Mouse (Mus musculus) embryonic facial prominence, embryonic 14.5 days (tissue): ENCODE results near the gene Hecw2. TPM values are rescaled to one million over a fixed set of nuclear protein-coding genes. Genes with fewer than 3 reads are reported as not detected.
A peak's percentile ranks its signal among the peaks of the same experiment; 100 is the strongest.

Source experiments
- ATAC-seq: fragments of 200-750 bp; cut with Nextera tagmentation; 2 replicates; pipeline ENCODE4 v1.8.0; 2017; ENCODE audit warnings: low read depth, moderate number of reproducible peaks, moderate TSS enrichment
- DNase-seq: peaks from one replicate; pipeline ENCODE4 v3.0.0-alpha.2; 2015; ENCODE audit warnings: low spot score
- H3K27ac ChIP-seq: fragments of 300-500 bp; sonication (generic); replicated peaks from 2 replicates; pipeline ENCODE4 v1.5.1; 2014; ENCODE audit warnings: low read depth, mild to moderate bottlenecking, low read length, moderate library complexity
- H3K27me3 ChIP-seq: fragments of 300-500 bp; sonication (generic); replicated peaks from 2 replicates; pipeline ENCODE4 v1.6.1; 2014; ENCODE audit warnings: low read length; ENCODE audit not compliant: control insufficient read depth, insufficient read depth
- H3K36me3 ChIP-seq: fragments of 300-500 bp; sonication (generic); 2 replicates; pipeline ENCODE4 v1.6.1; 2014; ENCODE audit warnings: low read length, mixed read lengths; ENCODE audit not compliant: control insufficient read depth, insufficient read depth
- H3K4me1 ChIP-seq: fragments of 300-500 bp; sonication (generic); 2 replicates; pipeline ENCODE4 v1.6.1; 2014; ENCODE audit warnings: antibody characterized with exemption, low read length; ENCODE audit not compliant: control insufficient read depth, insufficient read depth
- H3K4me2 ChIP-seq: fragments of 300-500 bp; sonication (generic); 2 replicates; pipeline ENCODE4 v1.6.1; 2014; ENCODE audit warnings: low read depth, mild to moderate bottlenecking, low read length, moderate library complexity, mixed read lengths
- H3K4me3 ChIP-seq: fragments of 300-500 bp; sonication (generic); 2 replicates; pipeline ENCODE4 v1.5.1; 2014; ENCODE audit warnings: low read depth, mild to moderate bottlenecking, low read length
- H3K9ac ChIP-seq: fragments of 300-500 bp; sonication (generic); 2 replicates; pipeline ENCODE4 v1.6.1; 2014; ENCODE audit warnings: low read depth, mild to moderate bottlenecking, low read length, moderate library complexity, mixed read lengths
- H3K9me3 ChIP-seq: fragments of 300-500 bp; sonication (generic); 2 replicates; pipeline ENCODE4 v1.6.1; 2016; ENCODE audit warnings: low read length; ENCODE audit not compliant: control insufficient read depth
- WGBS: fragments of 180-500 bp; shearing (Covaris S2); extraction: QIAGEN DNeasy Blood & Tissue Kit; methylation state at CpG from one replicate; pipeline ENCODE4 v1.1.7; 2014; 5-methylcytosine and 5-hydroxymethylcytosine counted together
- polyA plus RNA-seq: library from polyadenylated mRNA; unstranded; fragments of >200 nt; fragmentation: Nextera tagmentation; extraction: Ambion mirVana; gene quantifications from 2 replicates; pipeline ENCODE4 v1.2.1, GENCODE M21; 2014

Hecw2 gene
- polyA plus RNA-seq, 1 experiment from 2014 or later = 4.8 TPM

DNA sequence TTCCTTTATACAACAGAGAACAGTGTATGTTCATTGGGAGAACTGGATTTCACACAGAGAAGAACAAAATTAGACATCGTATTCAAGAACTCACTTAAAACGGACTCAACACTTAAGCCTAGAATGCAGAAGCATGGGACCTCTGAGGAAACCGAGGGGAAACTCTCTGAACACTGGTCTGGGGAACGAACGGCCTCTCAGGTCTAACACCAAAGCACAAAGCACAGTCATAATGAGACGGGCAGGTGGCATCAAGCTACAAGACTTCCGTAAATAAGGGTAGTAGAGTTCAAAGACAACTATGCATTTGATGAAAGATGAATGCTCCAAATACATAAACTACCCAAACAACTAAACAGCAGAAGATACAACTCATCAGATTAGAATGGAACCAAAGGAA lies 15.8 kb downstream of the Hecw2 start:
- Histone ChIP-seq H3K4me3 (no peak overlapping the region), H3K36me3 (no peaks in the 10 kb centered on the region), H3K9me3 (no peaks in the 10 kb centered on the region), H3K4me2 (no peak overlapping the region), H3K9ac (no peak overlapping the region), H3K27ac (no peak overlapping the region), H3K4me1 (0 out of 2 replicates have a peak, but pooled peaks cover 2% of the 10 kb centered on the region), H3K27me3 (no peaks in the 10 kb centered on the region)
- DNase-seq (no peak), ATAC-seq (no peak)
- 90% methylated on average over 7 of the region's 7 CpGs for WGBS

DNA sequence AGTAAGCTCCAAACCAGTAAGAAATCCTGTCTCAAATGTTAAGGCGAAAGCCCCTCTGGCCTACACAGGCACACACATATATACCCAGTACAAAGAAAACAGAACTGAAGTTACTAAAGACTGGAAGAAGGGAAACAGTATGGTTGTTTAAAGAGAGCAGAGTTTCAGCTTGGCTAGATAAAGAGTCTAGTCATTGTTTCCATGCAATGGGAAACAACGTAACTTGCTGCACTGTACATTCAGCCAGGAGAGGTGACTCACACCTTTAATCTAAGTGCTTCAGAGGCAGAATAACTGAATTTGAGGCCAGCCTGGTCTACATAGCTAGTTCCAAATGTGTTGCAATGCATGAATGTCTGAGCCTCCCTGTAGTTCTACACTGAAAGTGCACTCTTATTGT lies 18.4 kb downstream of the Hecw2 start:
- Histone ChIP-seq H3K9me3 (no peaks in the 10 kb centered on the region), H3K4me2 (no peak overlapping the region), H3K27me3 (no peaks in the 10 kb centered on the region), H3K36me3 (no peaks in the 10 kb centered on the region), H3K9ac (no peak overlapping the region), H3K4me3 (no peak overlapping the region), H3K4me1 (no peaks in the 10 kb centered on the region), H3K27ac (no peak overlapping the region)
- 93% methylated on average over 2 of the region's 2 CpGs for WGBS
- DNase-seq (no peak), ATAC-seq (no peak)

DNA sequence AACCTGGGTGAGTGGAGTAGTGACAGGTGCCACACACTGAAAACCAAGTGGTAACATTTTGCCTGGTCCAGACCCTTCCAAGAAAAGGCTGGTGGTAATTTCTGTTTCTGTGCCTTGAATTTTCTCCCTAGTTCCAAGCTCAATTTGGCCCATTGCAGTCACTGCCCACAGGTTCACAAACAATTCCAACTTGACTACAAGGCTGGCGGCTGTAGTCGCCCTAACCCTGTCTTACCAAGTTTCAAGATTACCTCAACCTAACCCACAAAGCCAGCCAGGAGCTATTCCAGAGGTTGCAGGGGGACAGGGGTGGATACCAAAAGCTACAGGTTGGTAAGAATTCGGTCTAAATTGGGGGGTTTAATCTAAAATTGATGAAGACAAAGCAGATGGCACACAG lies 27.0 kb downstream of the Hecw2 start:
- no peak overlapping the region for H3K27ac ChIP-seq
- no peaks in the 10 kb centered on the region for H3K36me3 ChIP-seq
- H3K4me3 ChIP-seq = no peak overlapping the region
- 94% methylated on average over 3 of the region's 3 CpGs for WGBS
- ATAC-seq (no peak), DNase-seq (no peak)
- no peak overlapping the region for H3K9ac ChIP-seq
- H3K4me1 ChIP-seq = no peaks in the 10 kb centered on the region
- no peaks in the 10 kb centered on the region for H3K9me3 ChIP-seq
- H3K27me3 ChIP-seq = no peaks in the 10 kb centered on the region
- no peak overlapping the region for H3K4me2 ChIP-seq

DNA sequence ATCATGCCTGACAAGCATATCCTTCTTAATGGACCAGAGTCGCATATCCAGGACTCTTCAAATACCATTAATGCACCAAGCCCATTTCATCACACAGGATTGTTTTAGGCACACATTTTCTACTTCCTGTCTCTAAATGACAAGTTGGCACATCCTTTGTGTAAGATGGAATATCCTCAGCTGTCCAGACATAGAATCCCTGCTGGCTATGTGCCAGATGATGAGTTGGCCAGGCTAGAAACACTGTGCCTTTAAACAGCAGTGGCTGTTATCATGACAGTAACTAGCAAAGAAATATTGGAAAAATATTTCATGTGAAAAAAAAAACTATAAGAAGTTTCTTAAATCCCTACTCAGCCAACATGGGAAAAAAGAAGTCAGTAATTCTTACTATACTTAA lies 35.4 kb downstream of the Hecw2 start:
- WGBS = 54% methylated on average over 1 of the region's 1 CpGs
- H3K4me3 ChIP-seq = no peak overlapping the region
- no peak for ATAC-seq
- H3K9ac ChIP-seq = no peak overlapping the region
- DNase-seq = peak; percentile 32
- H3K4me2 ChIP-seq = no peak overlapping the region
- H3K36me3 ChIP-seq = no peaks in the 10 kb centered on the region
- no peaks in the 10 kb centered on the region for H3K4me1 ChIP-seq
- H3K27me3 ChIP-seq = no peaks in the 10 kb centered on the region
- no peak overlapping the region for H3K27ac ChIP-seq
- no peaks in the 10 kb centered on the region for H3K9me3 ChIP-seq

DNA sequence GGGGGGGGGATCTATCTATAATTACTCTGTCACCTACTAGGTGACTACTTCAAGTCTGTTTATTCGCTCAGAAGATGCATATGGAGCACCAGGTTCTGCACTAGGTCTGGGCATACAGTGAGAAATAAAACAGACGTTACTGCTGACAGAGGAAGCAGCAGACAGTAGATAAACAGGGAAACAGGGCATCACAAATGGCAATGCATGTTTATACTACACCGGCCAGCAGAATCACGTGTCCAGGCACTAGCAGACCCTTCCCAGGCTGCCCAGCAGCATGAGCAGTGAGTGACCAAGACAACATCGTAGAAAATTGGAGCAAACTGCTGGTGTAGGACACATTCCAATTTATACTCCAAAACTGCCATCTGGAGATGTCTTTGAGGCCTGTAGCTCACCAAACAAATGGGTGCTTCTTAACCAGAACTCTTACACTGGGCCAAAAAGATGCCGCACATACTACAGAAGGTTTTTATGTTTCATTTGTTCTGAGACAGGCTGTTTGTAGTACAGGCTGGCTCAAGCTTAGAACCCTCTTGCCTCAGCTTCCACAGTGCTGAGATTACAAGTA lies 41.7 kb downstream of the Hecw2 start:
- no peaks in the 10 kb centered on the region for H3K4me1 ChIP-seq
- H3K27ac ChIP-seq = no peak overlapping the region
- ATAC-seq (no peak), DNase-seq (no peak)
- H3K4me2 ChIP-seq = no peak overlapping the region
- H3K9ac ChIP-seq = no peak overlapping the region
- no peaks in the 10 kb centered on the region for H3K27me3 ChIP-seq
- WGBS = 76% methylated on average over 6 of the region's 6 CpGs
- H3K36me3 ChIP-seq = no peaks in the 10 kb centered on the region
- no peaks in the 10 kb centered on the region for H3K9me3 ChIP-seq
- no peak overlapping the region for H3K4me3 ChIP-seq

DNA sequence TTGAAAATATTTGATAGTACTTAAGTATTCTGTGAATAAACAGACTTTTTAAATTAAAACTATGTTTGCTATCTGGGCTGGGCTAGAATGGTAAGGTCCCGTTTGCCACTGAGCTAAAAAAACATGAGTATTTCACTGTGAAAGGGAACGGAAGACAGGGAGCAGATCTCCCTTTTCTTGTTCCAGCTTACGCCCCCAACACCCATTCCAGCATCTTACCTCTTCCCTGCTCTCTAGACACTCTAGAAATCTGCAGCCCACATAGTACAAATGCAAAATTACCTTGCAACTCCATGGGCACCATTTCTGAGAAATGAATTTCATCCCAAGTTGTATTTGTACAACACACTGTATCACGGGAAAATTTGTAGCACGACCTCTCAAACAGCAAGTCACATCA lies 49.9 kb downstream of the Hecw2 start:
- Histone ChIP-seq H3K4me1 (no peaks in the 10 kb centered on the region), H3K9me3 (no peaks in the 10 kb centered on the region), H3K4me2 (no peak overlapping the region), H3K27ac (no peak overlapping the region), H3K27me3 (no peaks in the 10 kb centered on the region), H3K36me3 (no peaks in the 10 kb centered on the region), H3K4me3 (no peak overlapping the region), H3K9ac (no peak overlapping the region)
- DNase-seq (no peak), ATAC-seq (no peak)
- WGBS = 86% methylated on average over 5 of the region's 5 CpGs

DNA sequence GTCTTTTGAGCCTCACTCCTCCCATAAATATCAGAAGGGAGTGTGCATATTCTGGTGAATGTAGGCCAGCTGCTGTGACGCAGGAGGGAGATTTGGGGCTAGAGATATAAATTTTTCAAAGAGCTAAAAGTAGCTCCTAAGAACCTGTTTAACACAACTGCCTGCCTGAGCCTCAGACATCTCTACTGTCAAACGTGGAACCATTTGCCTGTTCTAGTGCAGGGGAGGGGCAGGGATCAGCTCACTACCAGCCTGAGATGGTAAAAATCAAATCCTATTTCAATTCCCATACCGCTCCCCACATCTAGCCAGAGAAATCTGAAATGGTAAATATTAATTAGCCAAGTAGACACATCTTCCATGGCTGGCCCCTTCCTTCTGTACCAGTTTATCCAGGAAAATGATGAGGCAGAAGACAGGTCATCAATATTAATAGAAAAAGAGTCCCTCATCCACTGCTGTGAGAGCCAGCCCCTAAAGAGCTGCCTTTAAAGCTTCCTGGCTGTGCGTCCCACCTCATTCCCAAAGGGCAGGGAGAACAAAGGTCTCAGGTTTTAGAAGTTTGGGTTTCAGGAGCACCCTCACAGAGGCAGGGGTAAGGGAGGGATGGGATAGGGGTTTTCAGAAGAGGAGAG lies 61.0 kb downstream of the Hecw2 start:
- Histone ChIP-seq H3K27me3 (no peaks in the 10 kb centered on the region), H3K4me1 (peaks cover 5% of the 10 kb centered on the region; the same call in 1 of the 2 replicates), H3K9me3 (no peaks in the 10 kb centered on the region), H3K4me2 (no peak overlapping the region), H3K27ac (no peak overlapping the region), H3K4me3 (no peak overlapping the region), H3K36me3 (no peaks in the 10 kb centered on the region), H3K9ac (no peak overlapping the region)
- no peak for ATAC-seq
- 69% methylated on average over 4 of the region's 4 CpGs for WGBS
- DNase-seq = no peak

DNA sequence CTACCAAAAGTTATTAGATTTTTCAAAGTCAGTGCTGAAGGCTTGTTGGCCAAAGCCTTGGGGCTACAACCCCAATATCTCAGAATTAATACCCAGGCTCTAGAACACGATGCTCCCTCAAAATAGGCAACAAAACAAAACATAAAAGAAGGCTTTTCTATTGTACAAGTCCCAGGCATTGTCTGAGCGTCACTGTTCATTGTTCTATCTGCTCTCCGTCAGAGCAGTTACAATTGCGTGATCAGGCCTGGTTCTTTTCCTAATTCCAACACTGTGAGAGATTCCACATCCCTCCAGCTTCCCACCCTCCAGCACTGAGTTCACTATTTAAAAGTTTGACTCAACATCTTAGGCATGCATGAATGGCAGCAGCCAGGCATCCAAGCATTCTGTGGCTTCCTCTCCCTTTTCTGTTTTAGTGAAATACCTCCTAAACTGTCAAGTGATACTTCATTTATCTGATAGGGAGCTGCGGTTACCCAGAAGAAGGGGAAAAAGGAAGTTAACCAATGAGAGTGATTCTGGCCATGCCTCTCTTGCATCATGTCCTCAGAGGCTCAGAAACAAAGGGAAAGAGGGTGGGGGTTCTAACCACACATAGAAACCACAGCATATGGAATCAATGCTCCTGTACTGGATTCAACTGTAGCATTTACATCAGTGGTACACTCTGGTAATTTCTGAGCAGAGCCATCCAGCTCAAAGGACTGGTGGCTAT lies 66.1 kb downstream of the Hecw2 start:
- peak; percentile 66 for DNase-seq

More for the DNA sequence above, 66.1 kb downstream of the Hecw2 start:
- no peaks in the 10 kb centered on the region for H3K36me3 ChIP-seq
- H3K27me3 ChIP-seq = no peaks in the 10 kb centered on the region
- no peak overlapping the region for H3K4me2 ChIP-seq
- no peaks in the 10 kb centered on the region for H3K9me3 ChIP-seq
- H3K4me1 ChIP-seq = peaks cover 10% of the 10 kb centered on the region; the same call in 1 of the 2 replicates
- no peak overlapping the region for H3K9ac ChIP-seq
- peak overlapping the region; percentile 61; the same call in 1 of the 2 replicates for H3K27ac ChIP-seq
- no peak overlapping the region for H3K4me3 ChIP-seq
- WGBS = 65% methylated on average over 5 of the region's 5 CpGs
- peak; percentile 72 for ATAC-seq
